Mouse (Mus musculus) hindbrain, embryonic 12.5 days (tissue): ENCODE measurements around the gene Slc16a7. TPM values are rescaled to one million over a fixed set of nuclear protein-coding genes. Genes with fewer than 3 reads are reported as not detected.

Experiments
- ATAC-seq: fragments of 200-750 bp; cut with Nextera tagmentation; 2 replicates; pipeline ENCODE4 v1.8.0; 2017; ENCODE audit warnings: moderate TSS enrichment; ENCODE audit not compliant: low FRiP score
- H3K27ac ChIP-seq: fragments of 300-500 bp; sonication (generic); 2 replicates; pipeline ENCODE4 v1.5.1; 2016; ENCODE audit warnings: mild to moderate bottlenecking
- H3K27me3 ChIP-seq: fragments of 300-500 bp; sonication (generic); 2 replicates; pipeline ENCODE4 v1.6.1; 2016; ENCODE audit warnings: mild to moderate bottlenecking
- H3K36me3 ChIP-seq: fragments of 300-500 bp; sonication (generic); 2 replicates; pipeline ENCODE4 v1.6.1; 2016; ENCODE audit warnings: mild to moderate bottlenecking
- H3K4me1 ChIP-seq: fragments of 300-500 bp; sonication (generic); 2 replicates; pipeline ENCODE4 v1.6.1; 2016
- H3K4me2 ChIP-seq: fragments of 300-500 bp; sonication (generic); replicated peaks from 2 replicates; pipeline ENCODE4 v1.6.1; 2016; ENCODE audit warnings: mild to moderate bottlenecking
- H3K4me3 ChIP-seq: fragments of 300-500 bp; sonication (generic); 2 replicates; pipeline ENCODE4 v1.5.1; 2016; ENCODE audit warnings: mild to moderate bottlenecking
- H3K9ac ChIP-seq: fragments of 300-500 bp; sonication (generic); 2 replicates; pipeline ENCODE4 v1.6.1; 2016; ENCODE audit warnings: mild to moderate bottlenecking, moderate library complexity
- H3K9me3 ChIP-seq: fragments of 300-500 bp; sonication (generic); replicated peaks from 2 replicates; pipeline ENCODE4 v1.6.1; 2016; ENCODE audit warnings: mild to moderate bottlenecking
- WGBS: fragments of 180-500 bp; shearing (Covaris S2); methylation state at CpG from one replicate; pipeline ENCODE4 v1.1.7; 2016; 5-methylcytosine and 5-hydroxymethylcytosine counted together
- polyA plus RNA-seq: library from polyadenylated mRNA; unstranded; fragments of >200 nt; fragmentation: Nextera tagmentation; extraction: Ambion mirVana; gene quantifications from 2 replicates; pipeline ENCODE4 v1.2.1, GENCODE M21; 2016

Gene Slc16a7
- polyA plus RNA-seq, 1 experiment from 2014 or later = 5.8 TPM

- Histone ChIP-seq H3K4me1 (no peaks in the 10 kb centered on the region), H3K27ac (no peak overlapping the region), H3K27me3 (no peaks in the 10 kb centered on the region), H3K36me3 (no peaks in the 10 kb centered on the region), H3K4me2 (no peak overlapping the region), H3K9me3 (no peaks in the 10 kb centered on the region), H3K4me3 (no peak overlapping the region), H3K9ac (no peak overlapping the region)
- WGBS = 79% methylated on average over 3 of the region's 3 CpGs
- ATAC-seq = no peak
Measured at GRCm38 (mm10) chr10:125348171-125348570, 41.1 kb downstream of the Slc16a7 start.

- WGBS = 87% methylated on average over 6 of the region's 6 CpGs
- no peaks in the 10 kb centered on the region for H3K9me3 ChIP-seq
- H3K27ac ChIP-seq = no peak overlapping the region
- H3K27me3 ChIP-seq = no peaks in the 10 kb centered on the region
- no peak overlapping the region for H3K4me2 ChIP-seq
- no peaks in the 10 kb centered on the region for H3K4me1 ChIP-seq
- ATAC-seq = no peak
- no peaks in the 10 kb centered on the region for H3K36me3 ChIP-seq
- no peak overlapping the region for H3K4me3 ChIP-seq
- H3K9ac ChIP-seq = no peak overlapping the region
Measured at GRCm38 (mm10) chr10:125347149-125347548, 42.1 kb downstream of the Slc16a7 start.

GRCm38 (mm10) chr10:125346364-125346763, 42.9 kb downstream of the Slc16a7 start:
- Histone ChIP-seq H3K4me1 (no peaks in the 10 kb centered on the region), H3K9ac (no peak overlapping the region), H3K9me3 (no peaks in the 10 kb centered on the region), H3K4me3 (no peak overlapping the region), H3K36me3 (no peaks in the 10 kb centered on the region), H3K4me2 (no peak overlapping the region), H3K27me3 (no peaks in the 10 kb centered on the region), H3K27ac (no peak overlapping the region)
- WGBS = 69% methylated on average over 4 of the region's 4 CpGs
- no peak for ATAC-seq

- no peaks in the 10 kb centered on the region for H3K9me3 ChIP-seq
- H3K27me3 ChIP-seq = no peaks in the 10 kb centered on the region
- no peak for ATAC-seq
- H3K4me2 ChIP-seq = no peak overlapping the region
- no peak overlapping the region for H3K27ac ChIP-seq
- H3K9ac ChIP-seq = no peak overlapping the region
- no peaks in the 10 kb centered on the region for H3K36me3 ChIP-seq
- no peaks in the 10 kb centered on the region for H3K4me1 ChIP-seq
- 87% methylated on average over 1 of the region's 1 CpGs for WGBS
- H3K4me3 ChIP-seq = no peak overlapping the region
Measured at GRCm38 (mm10) chr10:125345583-125345982, 43.7 kb downstream of the Slc16a7 start.

GRCm38 (mm10) chr10:125342204-125342603, 47.1 kb downstream of the Slc16a7 start:
- no peaks in the 10 kb centered on the region for H3K36me3 ChIP-seq
- H3K27me3 ChIP-seq = no peaks in the 10 kb centered on the region
- WGBS = 60% methylated on average over 7 of the region's 7 CpGs
- no peak overlapping the region for H3K4me3 ChIP-seq
- no peak overlapping the region for H3K27ac ChIP-seq
- no peaks in the 10 kb centered on the region for H3K4me1 ChIP-seq
- H3K9ac ChIP-seq = no peak overlapping the region
- no peak overlapping the region for H3K4me2 ChIP-seq
- no peak for ATAC-seq
- no peaks in the 10 kb centered on the region for H3K9me3 ChIP-seq

GRCm38 (mm10) chr10:125333799-125334198, 55.5 kb downstream of the Slc16a7 start:
- Histone ChIP-seq H3K9me3 (no peaks in the 10 kb centered on the region), H3K9ac (no peak overlapping the region), H3K36me3 (no peaks in the 10 kb centered on the region), H3K27ac (no peak overlapping the region), H3K27me3 (no peaks in the 10 kb centered on the region), H3K4me1 (peaks cover 2% of the 10 kb centered on the region; the same call in 1 of the 2 replicates), H3K4me3 (no peak overlapping the region), H3K4me2 (no peak overlapping the region)
- no peak for ATAC-seq
- WGBS = 97% methylated on average over 5 of the region's 5 CpGs

GRCm38 (mm10) chr10:125331334-125331733, 57.9 kb downstream of the Slc16a7 start:
- 59% methylated on average over 5 of the region's 5 CpGs for WGBS
- Histone ChIP-seq H3K4me2 (no peak overlapping the region), H3K4me1 (peaks cover 7% of the 10 kb centered on the region), H3K27me3 (no peaks in the 10 kb centered on the region), H3K9ac (no peak overlapping the region), H3K27ac (no peak overlapping the region), H3K9me3 (no peaks in the 10 kb centered on the region), H3K4me3 (no peak overlapping the region), H3K36me3 (no peaks in the 10 kb centered on the region)
- ATAC-seq = no peak

GRCm38 (mm10) chr10:125328331-125329063, 60.8 kb downstream of the Slc16a7 start:
- H3K4me3 ChIP-seq = no peak overlapping the region
- H3K9me3 ChIP-seq = no peaks in the 10 kb centered on the region
- no peaks in the 10 kb centered on the region for H3K36me3 ChIP-seq
- H3K4me1 ChIP-seq = peaks cover 7% of the 10 kb centered on the region
- H3K27ac ChIP-seq = 0 out of 2 replicates have a peak overlapping the region, but pooled peaks have one; percentile 12
- peak overlapping the region; percentile 16; the same call in 1 of the 2 replicates for H3K4me2 ChIP-seq
- no peaks in the 10 kb centered on the region for H3K27me3 ChIP-seq
- ATAC-seq = peak; percentile 78; the same call in 1 of the 2 replicates
- H3K9ac ChIP-seq = no peak overlapping the region
- 41% methylated on average over 16 of the region's 16 CpGs for WGBS

GRCm38 (mm10) chr10:125324871-125325565, 64.2 kb downstream of the Slc16a7 start:
- no peaks in the 10 kb centered on the region for H3K36me3 ChIP-seq
- no peak overlapping the region for H3K27ac ChIP-seq
- 88% methylated on average over 7 of the region's 7 CpGs for WGBS
- H3K4me3 ChIP-seq = no peak overlapping the region
- no peaks in the 10 kb centered on the region for H3K27me3 ChIP-seq
- no peak for ATAC-seq
- H3K9me3 ChIP-seq = no peaks in the 10 kb centered on the region
- peaks cover 7% of the 10 kb centered on the region for H3K4me1 ChIP-seq
- H3K4me2 ChIP-seq = no peak overlapping the region
- H3K9ac ChIP-seq = no peak overlapping the region

- H3K9ac ChIP-seq = no peak overlapping the region
- no peak for ATAC-seq
- peaks cover 7% of the 10 kb centered on the region for H3K4me1 ChIP-seq
- H3K9me3 ChIP-seq = no peaks in the 10 kb centered on the region
- 86% methylated on average over 13 of the region's 13 CpGs for WGBS
- no peaks in the 10 kb centered on the region for H3K27me3 ChIP-seq
- H3K4me3 ChIP-seq = no peak overlapping the region
- no peak overlapping the region for H3K4me2 ChIP-seq
- H3K27ac ChIP-seq = no peak overlapping the region
- no peaks in the 10 kb centered on the region for H3K36me3 ChIP-seq
Measured at GRCm38 (mm10) chr10:125324149-125324834, 65.0 kb downstream of the Slc16a7 start.

- no peak for ATAC-seq
Measured at GRCm38 (mm10) chr10:125321446-125322428, 67.5 kb downstream of the Slc16a7 start.

More at GRCm38 (mm10) chr10:125321446-125322428, 67.5 kb downstream of the Slc16a7 start:
- Histone ChIP-seq H3K4me1 (no peaks in the 10 kb centered on the region), H3K4me2 (no peak overlapping the region), H3K27me3 (no peaks in the 10 kb centered on the region), H3K36me3 (no peaks in the 10 kb centered on the region), H3K27ac (no peak overlapping the region), H3K9ac (no peak overlapping the region), H3K4me3 (no peak overlapping the region), H3K9me3 (no peaks in the 10 kb centered on the region)
- 87% methylated on average over 11 of the region's 11 CpGs for WGBS
